Mouse (Mus musculus) megakaryocyte, embryonic 14.5 days (primary cell): Measurements from ENCODE around the gene Rala.

Experiments used
- FLI1 ChIP-seq: IDR thresholded peaks from 2 replicates; pipeline ENCODE4 v1.6.1; 2012; ENCODE audit warnings: low read length, inconsistent platforms, mixed read lengths
- GATA1 ChIP-seq: IDR thresholded peaks from 3 replicates; pipeline ENCODE4 v1.6.1; 2012; ENCODE audit warnings: mixed read lengths, low read length, inconsistent platforms, borderline replicate concordance

DNA sequence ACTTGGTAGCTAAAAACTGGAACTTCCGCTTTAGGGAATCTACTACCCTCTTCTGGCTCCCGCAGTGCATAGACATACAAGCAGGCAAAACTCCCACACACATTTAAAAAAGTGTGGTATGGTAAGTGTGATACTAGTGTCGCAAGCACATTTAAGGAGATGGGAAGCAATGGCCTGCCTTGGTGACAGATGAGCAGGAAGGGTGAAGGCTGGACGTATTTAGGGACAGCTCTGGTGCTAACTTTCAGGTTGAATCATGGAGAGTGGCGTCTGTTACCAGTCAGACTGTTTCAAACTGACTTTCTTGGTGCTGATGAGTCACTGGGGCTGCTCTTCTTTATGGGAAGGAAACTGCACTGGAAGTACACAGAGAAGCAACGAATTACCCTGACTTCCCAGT is 52.5 kb downstream of the Rala start:
- no peak for TF ChIP-seq GATA1
- no peak for TF ChIP-seq FLI1
